In the genomic region with DNA sequence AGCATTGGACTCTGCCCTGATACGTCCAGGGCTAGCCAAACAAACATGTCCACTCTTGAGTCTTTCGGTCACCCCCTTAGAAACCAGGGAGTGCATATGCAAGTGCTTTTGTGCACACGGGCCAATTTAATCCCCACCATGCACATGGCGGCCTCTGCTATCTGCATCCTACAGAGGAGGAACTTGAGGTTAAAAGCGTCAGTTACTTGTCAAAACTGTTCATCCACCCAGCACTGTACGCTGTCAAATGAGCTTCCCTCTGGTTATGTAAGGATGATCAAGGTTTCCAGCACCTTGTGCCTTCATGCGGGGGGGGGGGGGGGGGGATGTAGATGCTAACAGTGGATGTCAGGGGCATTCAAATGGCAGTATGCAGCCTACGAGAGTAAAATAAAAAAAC, we compare ENCODE assay signal across 24 mouse cellular contexts. TPM values are rescaled to one million over a fixed set of nuclear protein-coding genes. Genes with fewer than 3 reads are reported as not detected.
A peak's percentile ranks its signal among the peaks of the same experiment; 100 is the strongest.
DNase-seq lines count a peak whose midpoint lies in the region; ATAC-seq and TF ChIP-seq lines count a peak whose summit lies in the region.
"Had no signal": no experiment of that assay in that cellular context is flagged by ENCODE, and none has a peak within 500 bp of the region (broad histone marks: within the 10 kb centered on the region; RNA-seq: fewer than 3 reads in every experiment).

No protein-coding gene starts in this region.

- no peak overlapping the region for H3K9ac ChIP-seq in liver, embryonic 14.5 days (replicated peaks)
- no peak overlapping the region for H3K9ac ChIP-seq in forebrain, embryonic 12.5 days
- H3K9ac ChIP-seq: embryonic facial prominence, embryonic 13.5 days; heart, embryonic 13.5 days; hindbrain, embryonic 14.5 days had no signal

- no peaks in the 10 kb centered on the region for H3K9me3 ChIP-seq in liver, embryonic 14.5 days (ENCODE audit: control insufficient read depth, low read length)
- no peaks in the 10 kb centered on the region for H3K9me3 ChIP-seq in forebrain, embryonic 12.5 days
- no peaks in the 10 kb centered on the region for H3K9me3 ChIP-seq in limb, embryonic 10.5 days (replicated peaks)
- H3K9me3 ChIP-seq: embryonic facial prominence, embryonic 13.5 days; heart, embryonic 13.5 days had no signal

- no peak for TF ChIP-seq CTCF in liver, embryonic 14.5 days (IDR thresholded peaks at IDR 0.05; ENCODE audit: low read depth)

- H3K4me3 ChIP-seq in liver, embryonic 14.5 days (ENCODE audit: insufficient read depth in 1 of 2, low read depth in 2 of 2, low read length in 2 of 2), result no peak overlapping the region
- H3K4me3 ChIP-seq in forebrain, embryonic 12.5 days (replicated peaks), result no peak overlapping the region
- H3K4me3 ChIP-seq in limb, embryonic 10.5 days, result no peak overlapping the region
- H3K4me3 ChIP-seq: embryonic facial prominence, embryonic 13.5 days; erythroblast, embryonic 14.5 days; heart, embryonic 13.5 days had no signal

- peak; percentile 99 for DNase-seq in 416B (ENCODE audit: low read depth)
- DNase-seq in liver, embryonic 14.5 days (ENCODE audit: low read depth in 3 of 3, low spot score in 3 of 3), result peak in 2 of 3 experiments; percentile 28 to 33
- no peak for DNase-seq in left cerebral cortex, adult 11 months (ENCODE audit: low spot score)
- DNase-seq in limb, embryonic 10.5 days (ENCODE audit: low spot score), result no peak
- no peak for DNase-seq in heart, postnatal 10 days
- DNase-seq: cerebellum, adult 18-20 months; cerebellum, postnatal 14 days; gastrocnemius, postnatal 10 days; heart, adult 18-20 months; kidney, adult 18-20 months; left cerebral cortex, postnatal 4 days; lung, postnatal 14 days; right cerebral cortex, postnatal 14 days had no signal

- WGBS in liver, embryonic 14.5 days (ENCODE audit: insufficient replicate concordance), result 11% methylated on average over 8 of the region's 8 CpGs
- WGBS in forebrain, embryonic 12.5 days, result 76% methylated on average over 8 of the region's 8 CpGs
- 86% methylated on average over 8 of the region's 8 CpGs for WGBS in limb, embryonic 10.5 days

- H3K4me2 ChIP-seq in liver, embryonic 14.5 days (ENCODE audit: low read depth), result no peak overlapping the region
- H3K4me2 ChIP-seq in forebrain, embryonic 12.5 days, result no peak overlapping the region
- H3K4me2 ChIP-seq: embryonic facial prominence, embryonic 13.5 days; heart, embryonic 13.5 days; hindbrain, embryonic 14.5 days had no signal

- TF ChIP-seq EP300 in liver, embryonic 14.5 days (IDR thresholded peaks at IDR 0.05; ENCODE audit: low read depth), result peak; percentile 72

- peak; percentile 79 for ATAC-seq in granulocyte monocyte progenitor cell, adult 5-6 weeks (replicated peaks; ENCODE audit: poor library complexity, severe bottlenecking)
- ATAC-seq in liver, embryonic 14.5 days (ENCODE audit: insufficient read depth), result peak; percentile 74
- peak; percentile 92 for ATAC-seq in megakaryocyte progenitor cell, adult 5-6 weeks (replicated peaks; ENCODE audit: poor library complexity)
- no peak for ATAC-seq in forebrain, embryonic 12.5 days (ENCODE audit: low FRiP score)
- ATAC-seq: forebrain, embryonic 14.5 days; inflammation-experienced regulatory T-cells, adult 6 months; Patski had no signal

- no peaks in the 10 kb centered on the region for H3K36me3 ChIP-seq in liver, embryonic 14.5 days (replicated peaks; ENCODE audit: control insufficient read depth, insufficient read depth, low read depth)
- no peaks in the 10 kb centered on the region for H3K36me3 ChIP-seq in forebrain, embryonic 12.5 days (replicated peaks)
- H3K36me3 ChIP-seq in limb, embryonic 10.5 days, result no peaks in the 10 kb centered on the region
- H3K36me3 ChIP-seq: embryonic facial prominence, embryonic 13.5 days; heart, embryonic 13.5 days had no signal

- no peak overlapping the region for H3K27ac ChIP-seq in liver, embryonic 14.5 days
- H3K27ac ChIP-seq in forebrain, embryonic 12.5 days, result no peak overlapping the region
- no peak overlapping the region for H3K27ac ChIP-seq in limb, embryonic 10.5 days
- H3K27ac ChIP-seq: embryonic facial prominence, embryonic 13.5 days; heart, embryonic 13.5 days; hindbrain, embryonic 14.5 days; kidney, postnatal 0 days had no signal

- peaks cover 0 to 5% of the 10 kb centered on the region in 2 experiments; a peak in 2 of 4 replicates for H3K4me1 ChIP-seq in liver, embryonic 14.5 days (replicated peaks; ENCODE audit: control insufficient read depth in 2 of 2, insufficient read depth in 2 of 2, low read length in 1 of 2)
- H3K4me1 ChIP-seq in forebrain, embryonic 12.5 days, result peaks cover 3% of the 10 kb centered on the region; the same call in 1 of the 2 replicates
- H3K4me1 ChIP-seq in limb, embryonic 10.5 days, result peaks cover 4% of the 10 kb centered on the region; the same call in 1 of the 2 replicates
- H3K4me1 ChIP-seq: embryonic facial prominence, embryonic 13.5 days had no signal

- no peaks in the 10 kb centered on the region for H3K27me3 ChIP-seq in liver, embryonic 14.5 days (ENCODE audit: control insufficient read depth, insufficient read depth, low read length)
- H3K27me3 ChIP-seq in forebrain, embryonic 12.5 days, result peaks cover 10% of the 10 kb centered on the region
- no peaks in the 10 kb centered on the region for H3K27me3 ChIP-seq in limb, embryonic 10.5 days (ENCODE audit: low read depth, poor library complexity, severe bottlenecking)
- H3K27me3 ChIP-seq: heart, embryonic 13.5 days; Patski had no signal

- intact Hi-C loops in heart, postnatal 10 days (cut with DNase I), result no loop called here

RNA-seq across cellular contexts. Expression of gene Gcnt2, which starts 49.5 kb away (rescaled TPM):
- total RNA-seq in granulocyte monocyte progenitor cell, adult 5-6 weeks (2014; fragmentation: Nextera tagmentation), result 14.8 and 36.7 TPM in 2 replicates
- 8.4 and 8.9 TPM in 2 replicates for total RNA-seq in granulocyte monocyte progenitor cell, adult 5-6 weeks (2017)
- 0.44 and 0.51 TPM in 2 replicates for polyA plus RNA-seq in liver, embryonic 14.5 days (2012; rRNA removed)
- 0.91 and 1.2 TPM in 2 replicates for polyA plus RNA-seq in liver, embryonic 14.5 days (2014; fragmentation: Nextera tagmentation; extraction: Ambion mirVana)
- total RNA-seq in megakaryocyte progenitor cell, adult 5-6 weeks (2015), result 16.6 and 28.2 TPM in 2 replicates
- total RNA-seq in megakaryocyte progenitor cell, adult 5-6 weeks (2017), result 7.0 and 15.4 TPM in 2 replicates
- 3.6 and 4.4 TPM in 2 replicates for polyA plus RNA-seq in forebrain, embryonic 12.5 days (2016; fragmentation: Nextera tagmentation; extraction: Ambion mirVana)
- polyA plus RNA-seq in limb, embryonic 10.5 days (2016; fragmentation: Nextera tagmentation; extraction: Ambion mirVana), result 1.9 and 2.2 TPM in 2 replicates
- total RNA-seq in heart, postnatal 10 days (2021), result 10 to 100 TPM in 1 of 2 experiments, 1 to 10 TPM in 1; 9.3 to 12.8 TPM
- polyA plus RNA-seq: erythroblast, embryonic 14.5 days had no signal

Comparison
In these comparisons a context has a peak if more than half of its experiments do, and no peak if none do; other contexts are left out.
1. DNase-seq: peak in 416B (single experiment) and liver, embryonic 14.5 days (2 of 3); none in left cerebral cortex, adult 11 months (single experiment), limb, embryonic 10.5 days (single experiment) and heart, postnatal 10 days (0 of 2).